Mouse (Mus musculus): ENCODE results near the gene Bfsp1. TPM values are rescaled to one million over a fixed set of nuclear protein-coding genes. Genes with fewer than 3 reads are reported as not detected.
A peak's percentile ranks its signal among the peaks of the same experiment; 100 is the strongest.

The Bfsp1 gene
- polyA plus RNA-seq, 1 experiment from 2014 or later: 2.5 TPM

- no peak overlapping the region for H3K27ac ChIP-seq
- no peaks in the 10 kb centered on the region for H3K9me3 ChIP-seq
- no peaks in the 10 kb centered on the region for H3K27me3 ChIP-seq
- H3K4me3 ChIP-seq: no peak overlapping the region
- 78% methylated on average over 17 of the region's 17 CpGs for WGBS
- H3K9ac ChIP-seq: no peak overlapping the region
- no peak overlapping the region for H3K4me2 ChIP-seq (replicated peaks)
- no peaks in the 10 kb centered on the region for H3K36me3 ChIP-seq
- no peak for ATAC-seq (ENCODE audit: insufficient number of reproducible peaks, insufficient read depth, low FRiP score, low TSS enrichment)
- H3K4me1 ChIP-seq: peaks cover 12% of the 10 kb centered on the region; the same call in 1 of the 2 replicates
Observed at GRCm38 (mm10) chr2:143831645-143832044, 31.3 kb downstream of the Bfsp1 start.

GRCm38 (mm10) chr2:143813461-143813860 is 49.5 kb downstream of the Bfsp1 start:
- Histone ChIP-seq H3K9ac (no peak overlapping the region), H3K4me1 (no peaks in the 10 kb centered on the region), H3K36me3 (no peaks in the 10 kb centered on the region), H3K4me3 (no peak overlapping the region), H3K4me2 (replicated peaks) (no peak overlapping the region), H3K27ac (no peak overlapping the region), H3K27me3 (no peaks in the 10 kb centered on the region), H3K9me3 (no peaks in the 10 kb centered on the region)
- WGBS: 92% methylated on average over 11 of the region's 11 CpGs
- no peak for ATAC-seq (ENCODE audit: insufficient number of reproducible peaks, insufficient read depth, low FRiP score, low TSS enrichment)

GRCm38 (mm10) chr2:143812262-143812661 is 50.7 kb downstream of the Bfsp1 start:
- H3K4me3 ChIP-seq: no peak overlapping the region
- no peak for ATAC-seq (ENCODE audit: insufficient number of reproducible peaks, insufficient read depth, low FRiP score, low TSS enrichment)
- H3K27ac ChIP-seq: no peak overlapping the region
- H3K9ac ChIP-seq: no peak overlapping the region
- no peaks in the 10 kb centered on the region for H3K36me3 ChIP-seq
- WGBS: 68% methylated on average over 4 of the region's 4 CpGs
- H3K9me3 ChIP-seq: no peaks in the 10 kb centered on the region
- H3K4me2 ChIP-seq (replicated peaks): no peak overlapping the region
- no peaks in the 10 kb centered on the region for H3K4me1 ChIP-seq
- no peaks in the 10 kb centered on the region for H3K27me3 ChIP-seq

GRCm38 (mm10) chr2:143808789-143809188 is 54.2 kb downstream of the Bfsp1 start:
- Histone ChIP-seq H3K4me2 (replicated peaks) (no peak overlapping the region), H3K9ac (no peak overlapping the region), H3K27me3 (no peaks in the 10 kb centered on the region), H3K4me1 (0 out of 2 replicates have a peak, but pooled peaks cover 3% of the 10 kb centered on the region), H3K27ac (no peak overlapping the region), H3K4me3 (no peak overlapping the region), H3K36me3 (no peaks in the 10 kb centered on the region), H3K9me3 (no peaks in the 10 kb centered on the region)
- ATAC-seq (ENCODE audit: insufficient number of reproducible peaks, insufficient read depth, low FRiP score, low TSS enrichment): no peak
- 65% methylated on average over 5 of the region's 5 CpGs for WGBS

- no peaks in the 10 kb centered on the region for H3K27me3 ChIP-seq
- H3K36me3 ChIP-seq: no peaks in the 10 kb centered on the region
- WGBS: 77% methylated on average over 9 of the region's 9 CpGs
- 0 out of 2 replicates have a peak overlapping the region, but pooled peaks have one; percentile 2 for H3K9ac ChIP-seq
- H3K27ac ChIP-seq: no peak overlapping the region
- no peak overlapping the region for H3K4me2 ChIP-seq (replicated peaks)
- 0 out of 2 replicates have a peak, but pooled peaks cover 3% of the 10 kb centered on the region for H3K4me1 ChIP-seq
- ATAC-seq (ENCODE audit: insufficient number of reproducible peaks, insufficient read depth, low FRiP score, low TSS enrichment): no peak
- H3K9me3 ChIP-seq: no peaks in the 10 kb centered on the region
- H3K4me3 ChIP-seq: no peak overlapping the region
Observed at GRCm38 (mm10) chr2:143806924-143807664, 55.9 kb downstream of the Bfsp1 start.

GRCm38 (mm10) chr2:143806140-143806923 is 56.6 kb downstream of the Bfsp1 start:
- WGBS: 69% methylated on average over 15 of the region's 15 CpGs
- H3K4me3 ChIP-seq: no peak overlapping the region
- peak; percentile 47; the same call in 1 of the 2 replicates for ATAC-seq (ENCODE audit: insufficient number of reproducible peaks, insufficient read depth, low FRiP score, low TSS enrichment)

GRCm38 (mm10) chr2:143801097-143801496 is 61.9 kb downstream of the Bfsp1 start:
- H3K9ac ChIP-seq: no peak overlapping the region
- 50% methylated on average over 5 of the region's 5 CpGs for WGBS

More at GRCm38 (mm10) chr2:143806140-143806923, 56.6 kb downstream of the Bfsp1 start:
- Histone ChIP-seq H3K4me2 (replicated peaks) (no peak overlapping the region), H3K27ac (no peak overlapping the region), H3K36me3 (no peaks in the 10 kb centered on the region), H3K4me1 (0 out of 2 replicates have a peak, but pooled peaks cover 3% of the 10 kb centered on the region), H3K9me3 (no peaks in the 10 kb centered on the region), H3K27me3 (no peaks in the 10 kb centered on the region), H3K9ac (0 out of 2 replicates have a peak overlapping the region, but pooled peaks have one; percentile 2)

GRCm38 (mm10) chr2:143796335-143797013 is 66.5 kb downstream of the Bfsp1 start:
- WGBS: 77% methylated on average over 4 of the region's 4 CpGs
- Histone ChIP-seq H3K27me3 (no peaks in the 10 kb centered on the region), H3K4me2 (replicated peaks) (no peak overlapping the region), H3K4me1 (no peaks in the 10 kb centered on the region), H3K36me3 (no peaks in the 10 kb centered on the region), H3K9ac (no peak overlapping the region), H3K27ac (no peak overlapping the region), H3K9me3 (no peaks in the 10 kb centered on the region), H3K4me3 (no peak overlapping the region)
- no peak for ATAC-seq (ENCODE audit: insufficient number of reproducible peaks, insufficient read depth, low FRiP score, low TSS enrichment)

More at GRCm38 (mm10) chr2:143801097-143801496, 61.9 kb downstream of the Bfsp1 start:
- ATAC-seq (ENCODE audit: insufficient number of reproducible peaks, insufficient read depth, low FRiP score, low TSS enrichment): no peak
- H3K9me3 ChIP-seq: no peaks in the 10 kb centered on the region
- H3K27me3 ChIP-seq: no peaks in the 10 kb centered on the region
- H3K27ac ChIP-seq: no peak overlapping the region
- no peaks in the 10 kb centered on the region for H3K36me3 ChIP-seq
- H3K4me1 ChIP-seq: no peaks in the 10 kb centered on the region
- H3K4me2 ChIP-seq (replicated peaks): no peak overlapping the region
- no peak overlapping the region for H3K4me3 ChIP-seq

- no peak overlapping the region for H3K9ac ChIP-seq
- no peaks in the 10 kb centered on the region for H3K36me3 ChIP-seq
- H3K27me3 ChIP-seq: no peaks in the 10 kb centered on the region
- H3K9me3 ChIP-seq: no peaks in the 10 kb centered on the region
- ATAC-seq (ENCODE audit: insufficient number of reproducible peaks, insufficient read depth, low FRiP score, low TSS enrichment): no peak
- H3K4me3 ChIP-seq: no peak overlapping the region
- WGBS: 87% methylated on average over 4 of the region's 4 CpGs
- H3K4me2 ChIP-seq (replicated peaks): no peak overlapping the region
- no peaks in the 10 kb centered on the region for H3K4me1 ChIP-seq
- H3K27ac ChIP-seq: no peak overlapping the region
Observed at GRCm38 (mm10) chr2:143795858-143796257, 67.1 kb downstream of the Bfsp1 start.

GRCm38 (mm10) chr2:143789911-143790310 is 73.1 kb downstream of the Bfsp1 start:
- Histone ChIP-seq H3K27me3 (no peaks in the 10 kb centered on the region), H3K9ac (no peak overlapping the region), H3K4me3 (no peak overlapping the region), H3K9me3 (no peaks in the 10 kb centered on the region), H3K4me2 (replicated peaks) (no peak overlapping the region), H3K4me1 (no peaks in the 10 kb centered on the region), H3K27ac (no peak overlapping the region), H3K36me3 (no peaks in the 10 kb centered on the region)
- WGBS: 83% methylated on average over 5 of the region's 5 CpGs
- no peak for ATAC-seq (ENCODE audit: insufficient number of reproducible peaks, insufficient read depth, low FRiP score, low TSS enrichment)

- H3K9ac ChIP-seq: no peak overlapping the region
Observed at GRCm38 (mm10) chr2:143780310-143780709, 82.7 kb downstream of the Bfsp1 start.

More at GRCm38 (mm10) chr2:143780310-143780709, 82.7 kb downstream of the Bfsp1 start:
- no peak for ATAC-seq (ENCODE audit: insufficient number of reproducible peaks, insufficient read depth, low FRiP score, low TSS enrichment)
- Histone ChIP-seq H3K4me2 (replicated peaks) (no peak overlapping the region), H3K27me3 (no peaks in the 10 kb centered on the region), H3K4me3 (no peak overlapping the region), H3K9me3 (no peaks in the 10 kb centered on the region), H3K36me3 (no peaks in the 10 kb centered on the region), H3K27ac (no peak overlapping the region), H3K4me1 (no peaks in the 10 kb centered on the region)
- WGBS: 81% methylated on average over 2 of the region's 2 CpGs

Data from embryonic facial prominence, embryonic 12.5 days (tissue).